Mouse (Mus musculus): ENCODE data around the gene Smim10l2a.

DNA sequence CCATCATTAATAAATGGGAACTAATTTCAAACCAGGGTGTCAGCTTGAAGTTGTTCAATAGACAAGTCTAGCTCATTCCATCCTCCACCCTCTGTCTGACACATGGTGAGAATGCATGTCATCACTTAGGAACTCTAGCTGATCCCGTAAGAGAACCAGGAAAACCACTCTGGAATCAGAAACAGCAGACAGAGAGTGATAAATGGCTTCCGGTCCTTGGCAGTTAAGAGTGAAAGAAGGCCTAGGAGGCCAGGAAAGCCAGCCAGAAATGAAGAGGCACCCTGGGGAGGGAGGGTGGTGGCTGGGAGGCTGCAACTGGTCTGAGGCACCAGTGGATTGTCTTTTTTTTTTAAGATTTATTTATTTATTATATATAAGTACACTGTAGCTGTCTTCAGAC lies 6.5 kb downstream of the Smim10l2a start:
- TF ChIP-seq POLR2A (IDR thresholded peaks at IDR 0.05; ENCODE audit: insufficient read length, low read depth) = no peak
- no peak for TF ChIP-seq CEBPB (IDR thresholded peaks at IDR 0.05; ENCODE audit: insufficient read depth, poor library complexity, severe bottlenecking)
- no peak for TF ChIP-seq MAX (IDR thresholded peaks at IDR 0.05; ENCODE audit: low read depth)
- TF ChIP-seq E2F4 (IDR thresholded peaks at IDR 0.05; ENCODE audit: insufficient read depth) = no peak
- no peak for TF ChIP-seq MYOG (IDR thresholded peaks at IDR 0.05; ENCODE audit: control insufficient read depth in 1 of 3, insufficient read depth in 1 of 3, insufficient read length in 2 of 3, low read depth in 2 of 3)
- no peak for TF ChIP-seq REST (IDR thresholded peaks at IDR 0.05; ENCODE audit: insufficient read depth, insufficient read length)
- TF ChIP-seq MYOD1 (IDR thresholded peaks at IDR 0.05; ENCODE audit: control insufficient read depth in 1 of 3, insufficient read length in 2 of 3, low read depth in 2 of 3) = no peak
